ENCODE assay signal across 12 mouse cellular contexts in genomic region chr10:87513052-87513451, GRCm38 (mm10). TPM values are rescaled to one million over a fixed set of nuclear protein-coding genes. Genes with fewer than 3 reads are reported as not detected.
DNase-seq lines count a peak whose midpoint lies in the region; ATAC-seq and TF ChIP-seq lines count a peak whose summit lies in the region.
"Had no signal": no experiment of that assay in that cellular context is flagged by ENCODE, and none has a peak within 500 bp of the region (broad histone marks: within the 10 kb centered on the region; RNA-seq: fewer than 3 reads in every experiment).

No protein-coding gene starts in this region.

- ATAC-seq in hindbrain, postnatal 0 days = no peak
- ATAC-seq in hindbrain, embryonic 14.5 days (ENCODE audit: low FRiP score) = no peak
- 0 out of 2 replicates have a peak, but pooled peaks have one; percentile 45 for ATAC-seq in midbrain, embryonic 13.5 days
- ATAC-seq in midbrain, embryonic 15.5 days (replicated peaks) = no peak
- 0 out of 2 replicates have a peak, but pooled peaks have one; percentile 6 for ATAC-seq in kidney, embryonic 16.5 days (ENCODE audit: low FRiP score, low TSS enrichment)

- H3K36me3 ChIP-seq in hindbrain, postnatal 0 days (ENCODE audit: insufficient read depth, low read length) = no peaks in the 10 kb centered on the region
- H3K36me3 ChIP-seq in hindbrain, embryonic 14.5 days (replicated peaks; ENCODE audit: control insufficient read depth, insufficient read depth) = no peaks in the 10 kb centered on the region
- no peaks in the 10 kb centered on the region for H3K36me3 ChIP-seq in midbrain, embryonic 13.5 days
- H3K36me3 ChIP-seq in midbrain, embryonic 15.5 days (replicated peaks) = no peaks in the 10 kb centered on the region
- no peaks in the 10 kb centered on the region for H3K36me3 ChIP-seq in kidney, embryonic 16.5 days (ENCODE audit: insufficient read depth, low read length)

- no peak for DNase-seq in hindbrain, postnatal 0 days (ENCODE audit: low spot score)
- DNase-seq in hindbrain, embryonic 14.5 days (ENCODE audit: low spot score) = no peak
- DNase-seq in retina, postnatal 1 day = peak; percentile 33
- no peak for DNase-seq in urinary bladder, postnatal 10 days (ENCODE audit: low spot score)
- DNase-seq in spleen, postnatal 4 days (ENCODE audit: low spot score in 2 of 2) = no peak
- DNase-seq: gastrocnemius, adult 2 months; lung, postnatal 14 days had no signal

- no peak overlapping the region for H3K27ac ChIP-seq in hindbrain, postnatal 0 days
- H3K27ac ChIP-seq in hindbrain, embryonic 14.5 days = no peak overlapping the region
- H3K27ac ChIP-seq in midbrain, embryonic 13.5 days = no peak overlapping the region
- H3K27ac ChIP-seq in midbrain, embryonic 15.5 days = no peak overlapping the region
- no peak overlapping the region for H3K27ac ChIP-seq in kidney, embryonic 16.5 days (ENCODE audit: low read length)
- H3K27ac ChIP-seq: gastrocnemius, adult 2 months had no signal

- no peaks in the 10 kb centered on the region for H3K27me3 ChIP-seq in hindbrain, postnatal 0 days (ENCODE audit: insufficient read depth, low read length)
- no peaks in the 10 kb centered on the region for H3K27me3 ChIP-seq in hindbrain, embryonic 14.5 days (ENCODE audit: control insufficient read depth, insufficient read depth, low read length)
- H3K27me3 ChIP-seq in midbrain, embryonic 13.5 days = no peaks in the 10 kb centered on the region
- no peaks in the 10 kb centered on the region for H3K27me3 ChIP-seq in midbrain, embryonic 15.5 days (replicated peaks)
- no peaks in the 10 kb centered on the region for H3K27me3 ChIP-seq in kidney, embryonic 16.5 days (ENCODE audit: insufficient read depth, low read length)

- 0 out of 2 replicates have a peak, but pooled peaks have one; percentile 16 for TF ChIP-seq CTCF in hindbrain, postnatal 0 days (IDR thresholded peaks at IDR 0.05; ENCODE audit: low read depth)

- H3K9ac ChIP-seq in hindbrain, postnatal 0 days (replicated peaks; ENCODE audit: low read length) = no peak overlapping the region
- H3K9ac ChIP-seq in hindbrain, embryonic 14.5 days = no peak overlapping the region
- H3K9ac ChIP-seq in midbrain, embryonic 13.5 days (replicated peaks) = no peak overlapping the region
- H3K9ac ChIP-seq in midbrain, embryonic 15.5 days = no peak overlapping the region
- no peak overlapping the region for H3K9ac ChIP-seq in kidney, embryonic 16.5 days (replicated peaks; ENCODE audit: low read length)

- H3K4me3 ChIP-seq in hindbrain, postnatal 0 days (ENCODE audit: low read length) = no peak overlapping the region
- H3K4me3 ChIP-seq in hindbrain, embryonic 14.5 days (replicated peaks; ENCODE audit: low read length) = no peak overlapping the region
- no peak overlapping the region for H3K4me3 ChIP-seq in midbrain, embryonic 13.5 days (replicated peaks)
- H3K4me3 ChIP-seq in midbrain, embryonic 15.5 days = no peak overlapping the region
- no peak overlapping the region for H3K4me3 ChIP-seq in kidney, embryonic 16.5 days (ENCODE audit: low read length)
- H3K4me3 ChIP-seq: gastrocnemius, adult 2 months had no signal

- H3K4me2 ChIP-seq in hindbrain, postnatal 0 days (ENCODE audit: low read depth, low read length) = no peak overlapping the region
- no peak overlapping the region for H3K4me2 ChIP-seq in hindbrain, embryonic 14.5 days (replicated peaks)
- no peak overlapping the region for H3K4me2 ChIP-seq in midbrain, embryonic 13.5 days (replicated peaks)
- H3K4me2 ChIP-seq in midbrain, embryonic 15.5 days = no peak overlapping the region
- H3K4me2 ChIP-seq in kidney, embryonic 16.5 days (replicated peaks; ENCODE audit: low read depth, low read length) = no peak overlapping the region
- H3K4me2 ChIP-seq: heart, embryonic 11.5 days had no signal

- no peaks in the 10 kb centered on the region for H3K9me3 ChIP-seq in hindbrain, postnatal 0 days (ENCODE audit: low read length)
- no peaks in the 10 kb centered on the region for H3K9me3 ChIP-seq in hindbrain, embryonic 14.5 days (ENCODE audit: control insufficient read depth, low read length)
- no peaks in the 10 kb centered on the region for H3K9me3 ChIP-seq in midbrain, embryonic 13.5 days
- H3K9me3 ChIP-seq in midbrain, embryonic 15.5 days = no peaks in the 10 kb centered on the region
- H3K9me3 ChIP-seq in kidney, embryonic 16.5 days (ENCODE audit: low read length) = no peaks in the 10 kb centered on the region

- H3K4me1 ChIP-seq in hindbrain, postnatal 0 days (ENCODE audit: insufficient read depth, low read length) = no peaks in the 10 kb centered on the region
- no peaks in the 10 kb centered on the region for H3K4me1 ChIP-seq in hindbrain, embryonic 14.5 days (replicated peaks; ENCODE audit: control insufficient read depth, insufficient read depth, low read length)
- H3K4me1 ChIP-seq in midbrain, embryonic 13.5 days (replicated peaks) = no peaks in the 10 kb centered on the region
- H3K4me1 ChIP-seq in midbrain, embryonic 15.5 days = no peaks in the 10 kb centered on the region
- no peaks in the 10 kb centered on the region for H3K4me1 ChIP-seq in kidney, embryonic 16.5 days (ENCODE audit: insufficient read depth, low read length)

RNA-seq across cellular contexts. Expression of gene Pah, which starts 8.5 kb away (rescaled TPM):
- total RNA-seq in hindbrain, postnatal 0 days (2014; rRNA removed) = 0.07 and 0.37 TPM in 2 replicates
- 0.10 TPM in 2 replicates for polyA plus RNA-seq in hindbrain, postnatal 0 days (2015; fragmentation: Nextera tagmentation; extraction: Ambion mirVana)
- polyA plus RNA-seq in hindbrain, embryonic 14.5 days (2014; fragmentation: Nextera tagmentation; extraction: Ambion mirVana) = 0.12 and 0.29 TPM in 2 replicates
- 0.18 and 0.20 TPM in 2 replicates for polyA plus RNA-seq in midbrain, embryonic 13.5 days (2015; fragmentation: Nextera tagmentation; extraction: Ambion mirVana)
- polyA plus RNA-seq in midbrain, embryonic 15.5 days (2015; fragmentation: Nextera tagmentation; extraction: Ambion mirVana) = not detected in 2 replicates
- polyA plus RNA-seq in kidney, embryonic 16.5 days (2015; fragmentation: Nextera tagmentation; extraction: Ambion mirVana) = 7.6 and 8.3 TPM in 2 replicates
- total RNA-seq: ES-E14; gastrocnemius, adult 2 months had no signal

RNA-seq across cellular contexts. Expression of gene Ascl1, which starts 19.6 kb away (rescaled TPM):
- total RNA-seq in hindbrain, postnatal 0 days (2014; rRNA removed) = 19.4 and 23.9 TPM in 2 replicates
- 4.6 and 4.7 TPM in 2 replicates for polyA plus RNA-seq in hindbrain, postnatal 0 days (2015; fragmentation: Nextera tagmentation; extraction: Ambion mirVana)
- polyA plus RNA-seq in hindbrain, embryonic 14.5 days (2014; fragmentation: Nextera tagmentation; extraction: Ambion mirVana) = 9.3 and 13.5 TPM in 2 replicates
- polyA plus RNA-seq in midbrain, embryonic 13.5 days (2015; fragmentation: Nextera tagmentation; extraction: Ambion mirVana) = 33.3 and 53.1 TPM in 2 replicates
- 12.6 and 15.6 TPM in 2 replicates for polyA plus RNA-seq in midbrain, embryonic 15.5 days (2015; fragmentation: Nextera tagmentation; extraction: Ambion mirVana)
- polyA plus RNA-seq in kidney, embryonic 16.5 days (2015; fragmentation: Nextera tagmentation; extraction: Ambion mirVana) = 0.92 and 1.4 TPM in 2 replicates
- total RNA-seq: gastrocnemius, adult 2 months had no signal

Comparison
In these comparisons a context has a peak if more than half of its experiments do, and no peak if none do; other contexts are left out.
1. ATAC-seq: peak in midbrain, embryonic 13.5 days (single experiment) and kidney, embryonic 16.5 days (single experiment); none in hindbrain, postnatal 0 days (single experiment), hindbrain, embryonic 14.5 days (single experiment) and midbrain, embryonic 15.5 days (single experiment).